Mouse (Mus musculus) cortical plate, adult 2 months (tissue): ENCODE measurements around the gene Fpr2. TPM values are rescaled to one million over a fixed set of nuclear protein-coding genes. Genes with fewer than 3 reads are reported as not detected.
A peak's percentile ranks its signal among the peaks of the same experiment; 100 is the strongest.

Source experiments
- H3K27ac ChIP-seq: fragments of 200-500 bp; 2 replicates; pipeline ENCODE4 v1.5.1; 2012; ENCODE audit warnings: low read length, control low read depth, inconsistent platforms; ENCODE audit not compliant: insufficient read depth
- H3K4me1 ChIP-seq: fragments of 200-500 bp; 2 replicates; pipeline ENCODE4 v1.6.1; 2011; ENCODE audit warnings: low read length; ENCODE audit not compliant: control insufficient read depth, insufficient read depth
- H3K4me3 ChIP-seq: fragments of 200-500 bp; 2 replicates; pipeline ENCODE4 v1.5.1; 2011; ENCODE audit warnings: mild to moderate bottlenecking, low read length, control low read depth; ENCODE audit not compliant: insufficient read depth
- CTCF ChIP-seq: fragments of 200-500 bp; IDR thresholded peaks from 2 replicates; pipeline ENCODE4 v1.5.1; 2011; ENCODE audit warnings: mild to moderate bottlenecking, control low read depth, low read length; ENCODE audit not compliant: insufficient read depth; ENCODE audit errors: extremely low read depth
- POLR2A ChIP-seq: fragments of 200-500 bp; IDR thresholded peaks from 2 replicates; pipeline ENCODE4 v1.6.1; 2011; ENCODE audit warnings: mild to moderate bottlenecking, low read length, control low read depth; ENCODE audit not compliant: insufficient read depth; ENCODE audit errors: extremely low read depth
- polyA plus RNA-seq: library from polyadenylated mRNA; depleted of rRNA; stranded (reverse); fragments of >200 nt; gene quantifications from 2 replicates; pipeline ENCODE4 v1.2.3, GENCODE M21; 2012

The Fpr2 gene
- polyA plus RNA-seq, 1 experiment = 0.65 TPM

DNA sequence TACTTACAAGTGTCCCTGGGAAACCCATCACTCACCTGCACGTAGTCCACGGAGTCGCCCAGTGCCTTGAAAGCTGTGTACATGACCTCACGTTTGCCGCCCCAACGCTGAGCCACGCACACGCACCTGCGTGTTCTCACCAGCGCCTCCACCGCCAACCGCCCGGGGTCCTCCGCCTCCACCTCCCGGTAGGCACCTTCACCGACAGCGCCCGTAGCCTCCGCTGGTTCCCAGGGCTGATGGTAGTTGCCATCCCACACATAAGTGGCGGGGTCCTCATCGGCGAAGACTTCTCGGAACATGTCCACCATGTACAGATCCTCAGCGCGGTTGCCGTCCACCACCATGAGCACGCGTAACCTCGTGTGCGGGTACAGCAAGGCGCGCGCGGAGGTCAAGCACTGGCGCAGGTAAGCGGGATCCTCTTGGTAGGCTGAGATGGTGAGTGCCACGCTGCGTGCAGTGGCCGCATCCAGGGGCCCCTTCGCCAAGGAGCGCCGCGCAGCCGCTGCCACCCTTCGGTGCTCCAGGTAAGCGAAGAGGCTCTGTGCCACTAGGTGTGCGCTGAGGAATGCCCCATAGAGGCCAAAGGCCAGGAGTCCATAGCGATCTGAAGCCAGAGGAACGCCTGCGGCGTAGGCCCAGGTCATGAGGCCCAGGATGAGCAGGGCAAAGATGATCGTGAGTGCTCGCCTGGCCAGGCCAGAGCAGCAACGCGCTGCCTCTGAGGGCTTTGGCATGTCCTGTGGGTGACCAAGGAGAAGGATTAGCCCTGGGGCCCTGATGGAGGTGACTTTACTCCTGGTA lies 37.5 kb upstream of the Fpr2 start:
- H3K4me1 ChIP-seq = no peaks in the 10 kb centered on the region
- no peak for TF ChIP-seq CTCF
- no peak for TF ChIP-seq POLR2A

DNA sequence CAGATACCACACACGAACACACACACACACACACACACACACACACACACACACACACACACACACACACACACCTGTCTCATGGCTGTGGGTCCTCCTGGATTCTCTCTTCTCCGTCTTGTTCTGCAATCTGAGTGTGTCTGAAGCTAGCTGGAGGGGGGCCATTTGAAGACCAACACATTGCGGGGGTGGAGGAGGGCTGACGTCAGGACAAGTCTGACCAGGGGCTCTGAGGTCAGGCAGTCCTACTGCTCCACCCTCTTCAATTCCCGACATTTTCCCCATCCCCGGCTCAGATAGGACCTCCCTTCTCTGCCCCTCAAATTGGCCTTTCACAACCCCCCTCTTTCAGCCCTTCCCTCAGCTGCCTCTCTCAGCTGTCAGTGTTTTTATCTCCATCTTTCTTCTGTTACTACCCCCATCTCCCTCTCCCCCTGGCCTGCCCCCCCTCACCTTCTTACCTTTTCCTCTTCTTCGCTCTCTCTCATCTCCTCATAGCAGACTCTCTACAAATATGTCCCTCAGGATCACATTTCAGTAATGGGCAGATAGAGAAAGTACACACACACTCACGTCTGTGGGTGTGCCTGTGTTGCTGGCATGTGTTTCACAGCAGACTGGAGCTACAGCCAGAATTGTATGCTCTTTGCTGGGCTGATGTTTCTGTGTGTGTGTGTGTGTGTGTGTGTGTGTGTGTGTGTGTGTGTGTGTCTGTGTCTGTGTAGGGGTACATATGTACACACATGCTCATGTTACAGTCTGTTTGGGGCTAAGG lies 32.4 kb upstream of the Fpr2 start, which contains the start of gene Has1:
TSS of gene Has1 (minus strand) at position 142 of the 775 bp plus-strand sequence.
- H3K4me3 ChIP-seq = no peak within 1 kb of the TSS
- TF ChIP-seq CTCF (no peak), POLR2A (no peak)

More for the DNA sequence above, 37.5 kb upstream of the Fpr2 start:
- Histone ChIP-seq H3K4me3 (peak overlapping the region; percentile 80), H3K27ac (no peak overlapping the region; the same call in 1 of the 2 replicates)

DNA sequence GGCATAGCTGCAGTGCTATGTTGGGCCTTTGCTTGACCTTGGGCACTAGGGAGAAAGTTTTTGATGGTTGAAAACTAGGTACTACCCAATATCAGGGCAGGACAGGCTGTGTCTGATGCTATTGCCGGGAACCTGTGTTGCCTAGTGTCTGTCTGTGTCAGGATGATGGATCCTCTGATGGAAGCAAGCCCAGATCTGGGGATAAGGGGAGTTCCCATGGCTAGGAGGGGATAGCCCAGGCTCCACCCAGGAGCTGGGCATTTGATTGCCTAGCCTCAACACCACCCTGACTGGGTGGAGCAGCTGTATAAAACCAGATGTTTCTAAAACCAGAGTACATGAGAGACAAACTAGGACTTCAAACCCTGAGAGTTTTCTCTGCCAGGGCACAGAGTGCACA lies 31.0 kb upstream of the Fpr2 start:
- TF ChIP-seq POLR2A (no peak), CTCF (no peak)
- Histone ChIP-seq H3K4me1 (no peaks in the 10 kb centered on the region), H3K4me3 (no peak overlapping the region), H3K27ac (no peak overlapping the region)

More for the DNA sequence above, 32.4 kb upstream of the Fpr2 start, which contains the start of gene Has1:
- Histone ChIP-seq H3K4me1 (no peaks in the 10 kb centered on the region), H3K27ac (no peak within 1 kb of the TSS)

DNA sequence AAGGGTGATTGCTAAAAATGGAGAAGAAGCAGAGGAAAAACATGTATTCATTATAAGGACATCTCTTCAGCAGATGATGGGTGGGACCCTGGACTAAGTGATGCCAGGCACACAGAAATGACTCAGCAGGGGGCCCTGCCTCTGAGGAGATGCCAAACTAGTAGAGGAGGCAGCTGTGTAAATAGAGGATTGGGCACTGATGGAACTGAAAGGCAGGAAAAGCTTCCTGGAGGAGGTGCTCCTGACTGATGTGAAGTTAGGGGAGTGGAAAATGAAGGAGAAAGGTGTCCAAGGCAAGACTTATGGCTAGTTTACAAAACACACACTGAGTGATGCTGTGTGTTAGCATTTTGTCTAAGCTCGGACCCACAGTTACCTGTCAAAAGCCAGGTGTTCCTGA lies 30.2 kb upstream of the Fpr2 start:
- no peak overlapping the region for H3K4me3 ChIP-seq
- H3K4me1 ChIP-seq = no peaks in the 10 kb centered on the region
- no peak for TF ChIP-seq POLR2A
- TF ChIP-seq CTCF = no peak
- no peak overlapping the region for H3K27ac ChIP-seq

- Histone ChIP-seq H3K27ac (no peak overlapping the region), H3K4me3 (no peak overlapping the region), H3K4me1 (no peaks in the 10 kb centered on the region)
- TF ChIP-seq CTCF (no peak), POLR2A (no peak)
Observed at GRCm38 (mm10) chr17:17860110-17860509, 27.5 kb upstream of the Fpr2 start.

GRCm38 (mm10) chr17:17862360-17862759 lies 25.3 kb upstream of the Fpr2 start:
- TF ChIP-seq CTCF = no peak
- no peak for TF ChIP-seq POLR2A
- no peak overlapping the region for H3K27ac ChIP-seq
- no peaks in the 10 kb centered on the region for H3K4me1 ChIP-seq
- H3K4me3 ChIP-seq = no peak overlapping the region

DNA sequence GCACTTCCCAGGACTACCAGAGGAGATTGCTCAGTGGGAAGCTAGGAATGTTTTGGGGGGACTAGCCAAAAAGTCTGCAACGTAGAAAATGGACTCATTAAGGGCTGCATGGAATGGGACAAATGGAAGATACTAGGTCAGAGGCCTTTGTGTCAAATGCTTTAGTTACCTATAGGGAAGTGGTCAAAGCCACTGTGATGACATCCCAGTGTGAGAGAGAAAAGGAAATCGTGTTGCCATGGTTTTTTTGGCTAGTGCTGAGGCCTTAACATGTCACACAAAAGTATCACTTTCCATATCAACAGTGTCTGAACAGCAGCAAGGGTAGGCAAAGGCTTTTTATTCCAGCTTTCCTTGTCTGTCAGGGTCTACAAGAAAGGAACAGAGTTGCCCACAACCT lies 22.5 kb upstream of the Fpr2 start:
- H3K27ac ChIP-seq = no peak overlapping the region
- H3K4me3 ChIP-seq = no peak overlapping the region
- H3K4me1 ChIP-seq = no peaks in the 10 kb centered on the region
- TF ChIP-seq POLR2A = no peak
- TF ChIP-seq CTCF = no peak

DNA sequence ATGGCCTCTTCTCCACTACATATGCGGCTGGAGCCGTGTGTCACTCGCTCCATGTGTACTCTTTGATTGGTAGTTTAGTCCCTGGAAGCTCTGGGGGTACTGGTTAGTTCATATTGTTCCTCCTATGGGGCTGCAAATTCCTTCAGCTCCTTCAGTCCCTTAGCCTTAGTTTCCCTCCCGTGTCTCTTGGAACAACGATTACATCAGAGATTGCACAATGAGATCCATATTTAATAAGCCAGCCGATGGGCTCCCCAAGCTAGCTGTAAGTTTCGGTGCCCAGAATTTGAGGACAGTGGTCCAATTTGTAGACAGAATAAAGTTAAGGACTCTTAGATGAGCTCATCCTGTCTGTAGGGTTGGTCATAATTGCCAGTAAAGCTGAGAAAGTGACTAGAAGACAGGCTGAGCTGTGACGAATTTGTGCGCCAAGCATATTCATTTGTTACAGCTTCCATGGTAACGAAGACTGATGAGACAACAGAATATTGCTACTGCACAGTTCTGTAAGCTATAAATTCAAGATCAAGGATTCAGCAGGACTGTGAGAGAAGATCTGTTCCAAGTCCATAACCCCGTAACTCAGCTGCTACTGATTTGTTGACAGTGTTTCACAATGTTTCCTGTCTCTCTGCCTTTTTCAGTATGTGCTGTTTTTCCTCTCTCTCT lies 20.7 kb upstream of the Fpr2 start:
- Histone ChIP-seq H3K4me3 (no peak overlapping the region), H3K4me1 (no peaks in the 10 kb centered on the region), H3K27ac (no peak overlapping the region)
- TF ChIP-seq CTCF (no peak), POLR2A (no peak)

DNA sequence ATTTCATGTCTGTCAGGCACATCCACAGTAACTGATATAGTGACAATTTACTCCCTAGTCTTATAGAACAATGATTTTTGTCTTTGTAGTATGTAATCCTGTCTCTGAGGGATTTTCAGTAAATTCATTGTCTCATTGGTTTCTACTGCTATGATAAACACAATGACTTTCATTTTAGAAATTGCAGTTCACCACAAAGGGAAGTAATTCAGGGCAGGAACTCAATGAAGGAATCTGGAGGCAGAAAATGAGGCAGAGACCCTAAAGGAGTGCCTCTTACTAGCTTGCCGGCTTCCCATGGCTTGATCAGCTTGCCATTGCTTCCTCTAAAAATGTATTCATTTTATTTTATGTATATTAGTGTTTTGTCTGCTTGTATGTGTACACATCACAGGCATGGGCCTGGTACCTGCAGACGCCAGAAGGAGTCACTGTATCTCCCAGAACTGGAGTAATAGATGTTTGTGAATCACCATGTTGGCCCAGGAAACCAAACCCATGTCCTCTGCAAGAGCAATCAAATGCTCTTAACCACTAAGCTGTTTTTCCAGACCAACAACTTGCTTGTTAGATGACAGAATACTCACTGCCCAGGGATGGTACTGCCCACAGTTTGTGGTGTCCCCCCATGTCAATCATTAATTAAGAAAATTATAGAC lies 16.6 kb upstream of the Fpr2 start:
- no peak overlapping the region for H3K27ac ChIP-seq
- TF ChIP-seq CTCF (no peak), POLR2A (no peak)
- H3K4me3 ChIP-seq = no peak overlapping the region
- no peaks in the 10 kb centered on the region for H3K4me1 ChIP-seq
